Mouse (Mus musculus) megakaryocyte, embryonic 14.5 days (primary cell): ENCODE measurements around the gene Zglp1. TPM values are rescaled to one million over a fixed set of nuclear protein-coding genes. Genes with fewer than 3 reads are reported as not detected.

Experiments
- H3K27me3 ChIP-seq: replicated peaks from 2 replicates; pipeline ENCODE3; 2012; ENCODE audit warnings: inconsistent platforms
- H3K36me3 ChIP-seq: replicated peaks from 2 replicates; pipeline ENCODE3; 2012; ENCODE audit warnings: low read length, inconsistent platforms, mixed read lengths
- H3K4me1 ChIP-seq: 2 replicates; pipeline ENCODE4 v1.6.1; 2012; ENCODE audit warnings: inconsistent platforms
- H3K4me3 ChIP-seq: replicated peaks from 2 replicates; pipeline ENCODE3; 2012; ENCODE audit warnings: moderate library complexity, mild to moderate bottlenecking, inconsistent platforms
- H3K9me3 ChIP-seq: 2 replicates; pipeline ENCODE4 v1.6.1; 2012; ENCODE audit warnings: inconsistent platforms
- FLI1 ChIP-seq: IDR thresholded peaks from 2 replicates; pipeline ENCODE4 v1.6.1; 2012; ENCODE audit warnings: low read length, inconsistent platforms, mixed read lengths
- GATA1 ChIP-seq: IDR thresholded peaks from 3 replicates; pipeline ENCODE4 v1.6.1; 2012; ENCODE audit warnings: mixed read lengths, low read length, inconsistent platforms, borderline replicate concordance
- polyA plus RNA-seq: library from polyadenylated mRNA; stranded (reverse); fragments of >175 nt; gene quantifications from 2 replicates; pipeline ENCODE4 v1.2.3, GENCODE M21; 2012; ENCODE audit warnings: low replicate concordance; ENCODE audit not compliant: insufficient read depth

The Zglp1 gene
- polyA plus RNA-seq, 1 experiment, result 3.6 TPM

DNA sequence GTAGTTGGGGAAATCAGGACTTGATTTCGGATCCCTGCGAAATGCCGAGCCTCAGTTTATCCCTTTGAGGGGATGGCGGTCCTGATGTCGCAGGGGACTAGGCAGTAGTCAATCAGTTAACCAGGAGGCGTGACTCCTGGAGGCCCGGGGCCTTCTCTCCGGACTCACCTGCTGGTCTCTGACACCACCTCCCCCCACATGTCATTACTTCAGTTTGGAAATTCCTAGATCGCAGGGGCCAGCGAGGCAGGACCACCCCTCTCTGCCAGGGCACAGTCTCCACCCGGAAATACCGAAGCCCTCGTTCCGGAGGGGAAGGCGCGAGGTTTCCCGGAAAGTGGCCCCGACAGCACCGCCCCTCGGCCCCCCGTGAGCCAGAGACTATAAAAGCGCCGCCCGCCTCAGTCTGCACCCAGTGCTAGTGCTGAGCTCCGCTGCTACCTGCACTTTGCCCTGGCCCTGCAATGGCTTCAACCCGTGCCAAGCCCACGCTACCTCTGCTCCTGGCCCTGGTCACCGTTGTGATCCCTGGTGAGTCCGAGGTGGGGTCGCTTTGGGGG, 51.2 kb downstream of the Zglp1 start, which contains the start of gene Icam1:
Icam1 (plus strand) TSS at position 415 of the 560 bp plus-strand sequence.
- H3K4me3 ChIP-seq, result peak within 1 kb of the TSS; percentile 93
- H3K9me3 ChIP-seq, result no peaks in the 10 kb centered on the region
- no peak for TF ChIP-seq FLI1
- TF ChIP-seq GATA1, result no peak
- H3K27me3 ChIP-seq, result peaks cover 45% of the 10 kb centered on the region
- H3K4me1 ChIP-seq, result peaks cover 56% of the 10 kb centered on the region
- H3K36me3 ChIP-seq, result peaks cover 10% of the 10 kb centered on the region

DNA sequence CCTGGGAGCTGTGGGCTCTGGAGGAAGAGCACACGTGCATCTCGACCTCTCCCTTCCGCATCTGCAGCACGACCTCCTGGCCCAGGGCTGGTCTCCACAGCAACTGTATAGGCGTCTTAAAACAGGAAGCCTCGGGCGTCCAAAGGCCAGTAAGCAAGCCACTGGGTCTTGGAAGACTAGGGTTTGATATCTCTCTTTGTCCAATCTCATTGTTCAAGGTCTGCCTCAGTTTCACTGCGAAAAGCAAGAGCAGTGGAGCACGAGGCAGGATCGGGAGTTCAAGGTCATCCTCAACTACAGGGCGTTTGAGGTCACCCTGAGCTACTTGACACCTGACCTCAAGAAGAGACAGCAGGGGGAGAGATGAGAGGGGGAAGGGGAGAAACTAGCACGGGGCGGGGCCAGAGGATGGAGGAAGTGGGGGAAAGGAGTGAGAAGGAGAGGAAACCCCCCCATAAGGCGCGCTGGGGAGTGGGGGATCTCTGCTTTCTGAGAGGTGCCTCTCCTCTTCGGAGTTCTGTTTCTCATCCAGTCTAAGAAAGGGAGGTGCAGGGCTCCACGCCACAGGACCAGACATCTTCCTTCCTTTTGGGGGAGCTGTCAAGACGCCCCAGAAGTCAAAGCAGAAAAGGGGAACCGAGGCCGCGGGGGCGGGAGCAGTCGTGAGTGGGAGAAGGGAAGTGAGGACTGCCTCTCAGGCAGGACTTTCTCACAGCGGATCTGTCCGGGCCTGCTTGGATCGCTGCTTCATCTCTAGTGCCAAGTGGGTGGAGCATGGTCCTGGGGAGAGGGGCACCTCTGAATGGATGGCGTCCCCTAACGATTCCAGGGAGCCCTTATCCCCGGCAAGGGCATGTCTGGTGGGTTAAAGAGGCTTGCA, 52.0 kb downstream of the Zglp1 start:
- H3K4me3 ChIP-seq, result peak overlapping the region; percentile 93
- TF ChIP-seq GATA1 (no peak), FLI1 (no peak)
- H3K27me3 ChIP-seq, result peaks cover 43% of the 10 kb centered on the region
- H3K4me1 ChIP-seq, result peaks cover 60% of the 10 kb centered on the region
- H3K36me3 ChIP-seq, result peaks cover 10% of the 10 kb centered on the region
- no peaks in the 10 kb centered on the region for H3K9me3 ChIP-seq

Other genes starting within 250 kb of the Zglp1 start
- gene Rdh8, start 248.6 kb downstream of the Zglp1 start, polyA plus RNA-seq, result not detected in 2 replicates
- gene A230050P20Rik, start 198.5 kb downstream of the Zglp1 start, polyA plus RNA-seq, result 39.0 and 51.7 TPM in 2 replicates
- gene Angptl6, start 187.4 kb downstream of the Zglp1 start, polyA plus RNA-seq, result 4.7 and 5.1 TPM in 2 replicates
- 84.5 and 137 TPM in 2 replicates for gene Ppan, start 178.9 kb downstream of the Zglp1 start, polyA plus RNA-seq
- gene Eif3g, start 168.5 kb downstream of the Zglp1 start, polyA plus RNA-seq, result 300 and 342 TPM in 2 replicates
- 31.3 and 39.8 TPM in 2 replicates for gene Dnmt1, start 107.2 kb downstream of the Zglp1 start, polyA plus RNA-seq
- gene S1pr2, start 90.3 kb downstream of the Zglp1 start, polyA plus RNA-seq, result 4.0 and 8.4 TPM in 2 replicates
- 62.4 and 63.4 TPM in 2 replicates for gene Mrpl4, start 64.4 kb downstream of the Zglp1 start, polyA plus RNA-seq
- gene Icam1, start 51.1 kb downstream of the Zglp1 start, polyA plus RNA-seq, result 8.8 and 10.8 TPM in 2 replicates
- 5.3 and 7.9 TPM in 2 replicates for gene Icam4, start 37.7 kb downstream of the Zglp1 start, polyA plus RNA-seq
- 3.0 and 9.9 TPM in 2 replicates for gene Icam5, start 35.0 kb downstream of the Zglp1 start, polyA plus RNA-seq
- gene Gm49373, start 6.0 kb upstream of the Zglp1 start, polyA plus RNA-seq, result 0.45 TPM in 1 of 2 replicates, not detected in the other
- gene Fdx1l, start 6.5 kb upstream of the Zglp1 start, polyA plus RNA-seq, result 3.3 and 26.9 TPM in 2 replicates
- gene Gm38431, start 24.9 kb upstream of the Zglp1 start, polyA plus RNA-seq, result 128 and 518 TPM in 2 replicates
- 51.7 TPM in 1 of 2 replicates, not detected in the other for gene Raver1, start 24.9 kb upstream of the Zglp1 start, polyA plus RNA-seq
- 15.5 and 17.9 TPM in 2 replicates for gene Tyk2, start 64.2 kb upstream of the Zglp1 start, polyA plus RNA-seq
- gene Cdc37, start 82.9 kb upstream of the Zglp1 start, polyA plus RNA-seq, result 62.5 and 150 TPM in 2 replicates
- gene Pde4a, start 98.6 kb upstream of the Zglp1 start, polyA plus RNA-seq, result 8.2 and 26.2 TPM in 2 replicates
- gene Keap1, start 172.3 kb upstream of the Zglp1 start, polyA plus RNA-seq, result 47.4 and 49.4 TPM in 2 replicates
- gene S1pr5, start 181.3 kb upstream of the Zglp1 start, polyA plus RNA-seq, result not detected in 2 replicates
- 53.1 and 67.2 TPM in 2 replicates for gene Atg4d, start 198.2 kb upstream of the Zglp1 start, polyA plus RNA-seq
- gene Kri1, start 220.9 kb upstream of the Zglp1 start, polyA plus RNA-seq, result 32.6 and 47.4 TPM in 2 replicates
- 94.7 and 248 TPM in 2 replicates for gene Cdkn2d, start 224.3 kb upstream of the Zglp1 start, polyA plus RNA-seq
- gene Ap1m2, start 245.2 kb upstream of the Zglp1 start, polyA plus RNA-seq, result not detected in 2 replicates